Mouse (Mus musculus) testis, adult 2 months (tissue): ENCODE measurements around the gene Atrnl1.

Experiments used
- CTCF ChIP-seq: fragments of 200-500 bp; IDR thresholded peaks from 2 replicates; pipeline ENCODE4 v1.5.1; 2012; ENCODE audit warnings: low read depth, mild to moderate bottlenecking, inconsistent platforms, low read length, moderate library complexity; ENCODE audit not compliant: control insufficient read depth, insufficient read depth, insufficient replicate concordance
- POLR2A ChIP-seq: fragments of 200-500 bp; IDR thresholded peaks from 2 replicates; pipeline ENCODE4 v1.6.1; 2012; ENCODE audit warnings: low read depth, mild to moderate bottlenecking, inconsistent platforms, low read length, moderate library complexity; ENCODE audit not compliant: control insufficient read depth

DNA sequence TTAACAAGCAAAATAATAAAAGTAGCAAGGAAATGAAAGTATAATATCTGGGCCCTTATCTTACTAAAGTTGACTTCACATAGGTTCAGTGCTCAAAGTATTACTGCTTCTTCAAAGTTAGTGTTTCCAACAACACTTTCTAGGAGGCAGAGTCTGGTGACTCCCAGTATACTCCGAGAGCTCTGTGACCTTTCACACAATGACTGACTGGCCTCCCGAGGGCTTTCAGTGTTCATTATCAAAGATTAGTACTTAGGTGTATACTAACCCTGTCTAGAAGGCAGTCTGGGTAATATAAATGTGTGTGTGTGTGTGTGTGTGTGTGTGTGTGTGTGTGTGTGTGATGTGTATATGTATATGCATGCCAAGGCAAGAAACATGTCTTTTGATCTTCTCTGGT is 332.5 kb downstream of the Atrnl1 start:
- TF ChIP-seq POLR2A: no peak
- no peak for TF ChIP-seq CTCF
